Mouse (Mus musculus): Measurements from ENCODE around the gene Rdh1.
A peak's percentile ranks its signal among the peaks of the same experiment; 100 is the strongest.
"Not testable (repeated sequence)": the region's sequence is repeated elsewhere in the genome, so short reads cannot be mapped to it uniquely, and the experiment has no call there.

Gene Rdh1

DNA sequence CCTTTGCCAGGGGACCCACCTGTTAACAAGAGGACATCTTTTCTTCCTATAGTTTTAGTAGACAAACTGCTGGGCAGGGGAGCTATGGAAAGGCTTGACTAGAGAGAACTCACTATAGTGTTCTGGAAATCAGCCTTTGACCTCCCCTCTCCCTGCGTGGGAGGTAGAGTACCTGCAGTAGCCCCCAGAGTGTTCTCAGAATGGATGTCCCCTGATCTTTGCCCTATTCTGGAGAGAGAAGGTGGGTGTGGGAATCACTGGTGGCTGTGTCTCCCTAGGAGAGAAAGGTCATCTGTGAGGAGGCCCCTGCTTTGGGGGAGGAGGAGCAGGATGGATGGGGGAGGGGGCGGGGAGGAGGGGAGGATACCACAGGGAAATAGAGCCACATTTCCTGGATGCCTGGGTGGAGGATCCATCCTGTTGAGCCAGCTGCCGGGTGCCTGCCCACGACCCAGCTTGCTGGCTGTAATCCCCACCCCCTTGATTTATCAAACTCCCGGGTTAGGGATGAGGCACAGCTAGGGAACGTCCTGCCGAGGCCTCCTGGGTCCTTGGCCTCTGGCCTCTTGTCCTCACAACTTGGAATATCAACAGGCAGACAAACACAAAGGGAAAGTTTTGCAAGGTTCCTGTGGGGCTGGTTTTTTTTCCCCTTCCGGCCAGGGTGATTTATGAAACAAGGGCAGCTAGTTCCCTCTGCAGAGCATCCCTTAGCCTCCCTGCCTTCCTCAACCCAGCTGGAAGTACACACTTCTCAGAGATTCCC is 10.5 kb upstream of the Rdh1 start:
- DNase-seq (ENCODE audit: low read depth, low spot score): peak; percentile 22

DNA sequence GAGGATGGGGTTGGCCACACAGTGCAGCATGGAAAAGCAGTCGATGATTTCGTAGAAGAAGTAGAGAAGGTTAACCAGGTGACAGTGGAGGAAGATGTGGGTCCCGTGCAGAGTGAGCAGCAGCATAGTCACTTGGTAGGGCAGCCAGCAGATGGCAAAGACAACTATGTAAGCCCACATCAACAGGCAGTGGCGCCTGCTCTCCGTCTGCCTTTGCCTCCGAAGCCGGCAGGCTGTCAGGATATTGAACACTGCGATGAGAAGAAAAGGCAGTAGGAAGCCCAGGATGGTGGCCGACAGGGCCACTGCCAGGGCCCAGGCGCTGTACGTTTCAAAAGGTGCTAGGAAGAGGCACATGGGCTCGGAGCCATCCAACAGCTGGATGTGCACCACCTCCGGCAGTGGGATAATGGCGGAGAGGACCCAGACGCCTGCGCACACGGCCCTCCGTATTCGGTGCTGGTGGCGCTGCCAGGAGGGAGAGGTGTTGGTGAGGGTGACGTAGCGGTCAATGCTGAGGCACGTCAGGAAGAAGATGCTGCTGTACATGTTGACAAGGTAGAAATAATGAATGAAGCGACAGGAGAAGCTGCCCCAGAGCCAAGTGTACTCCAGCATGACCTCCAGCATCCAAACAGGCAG is 9.3 kb upstream of the Rdh1 start:
- DNase-seq (ENCODE audit: low read depth, low spot score): no peak

DNA sequence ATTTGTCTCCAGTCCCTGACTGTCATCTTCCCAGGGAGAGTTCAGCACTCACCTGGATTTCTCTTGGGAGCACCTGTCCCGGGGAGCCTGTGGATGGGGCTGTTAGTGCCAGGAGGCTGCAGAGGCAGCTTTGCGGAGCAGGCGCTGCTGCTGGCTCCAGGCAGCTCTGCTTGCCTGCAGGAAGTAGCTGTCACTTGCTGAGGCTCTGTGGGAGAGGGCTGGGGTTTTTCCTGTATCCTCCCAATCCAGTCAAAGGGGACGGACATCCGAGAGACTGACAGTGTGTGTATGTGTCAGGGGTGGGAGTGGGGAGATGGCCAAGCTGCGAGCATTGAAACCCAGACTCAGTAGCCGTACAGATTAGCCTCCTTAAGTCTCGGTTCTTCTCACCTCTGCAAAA is 8.0 kb upstream of the Rdh1 start, which contains the start of gene Gpr182:
Gene Gpr182, minus strand, starts transcription at position 185 of the 400 bp plus-strand sequence.
- DNase-seq (ENCODE audit: low read depth, low spot score): no peak

DNA sequence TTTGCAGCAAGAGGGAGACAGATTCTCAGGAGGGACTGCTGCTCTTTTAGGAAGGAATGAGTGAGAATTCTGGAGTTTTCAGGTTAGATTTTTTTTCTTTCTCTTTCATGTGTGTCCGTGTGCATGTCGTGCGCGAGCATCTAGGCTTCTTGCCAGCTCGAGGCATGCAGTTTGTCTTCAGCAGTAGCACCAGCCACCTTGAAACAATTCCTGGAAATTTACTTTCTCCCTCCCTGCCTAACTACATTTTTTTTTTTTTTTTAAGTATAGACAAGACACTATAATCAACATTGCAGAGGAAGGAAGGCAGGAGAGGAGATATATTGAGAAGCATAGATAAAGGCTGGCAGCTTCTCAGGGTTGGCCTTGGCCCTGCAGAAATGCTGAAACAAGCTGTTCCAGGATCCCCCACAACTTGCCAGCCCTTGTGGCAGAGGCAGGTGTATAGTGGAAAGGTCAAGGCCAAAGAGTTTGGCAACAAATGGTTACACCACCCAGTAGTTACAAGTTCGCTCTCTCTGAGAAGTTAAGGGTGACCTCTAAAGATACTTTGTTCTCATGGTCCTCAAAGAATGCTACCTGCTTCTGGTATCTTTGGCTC is 4.9 kb upstream of the Rdh1 start:
- DNase-seq (ENCODE audit: low read depth, low spot score): no peak

DNA sequence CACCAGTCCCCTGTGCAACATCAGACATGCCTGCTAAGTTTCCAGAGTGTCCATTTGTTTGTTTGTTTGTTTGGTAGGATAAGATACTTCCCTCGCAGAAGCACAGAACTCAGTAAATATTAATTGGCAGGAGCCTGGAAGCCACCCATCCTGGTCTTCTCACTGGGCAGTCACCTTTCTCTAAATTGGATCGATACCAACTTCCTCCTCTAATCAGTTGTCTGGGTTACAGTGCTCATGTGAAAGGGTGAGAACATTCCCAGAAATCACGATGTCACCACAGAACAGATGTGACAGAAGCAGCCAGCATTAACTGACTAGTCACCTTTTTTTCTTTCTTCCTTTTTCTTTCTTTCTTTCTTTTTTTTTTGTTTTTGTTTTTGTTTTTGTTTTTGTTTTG is 4.3 kb upstream of the Rdh1 start:
- no peak for DNase-seq (ENCODE audit: low read depth, low spot score)

DNA sequence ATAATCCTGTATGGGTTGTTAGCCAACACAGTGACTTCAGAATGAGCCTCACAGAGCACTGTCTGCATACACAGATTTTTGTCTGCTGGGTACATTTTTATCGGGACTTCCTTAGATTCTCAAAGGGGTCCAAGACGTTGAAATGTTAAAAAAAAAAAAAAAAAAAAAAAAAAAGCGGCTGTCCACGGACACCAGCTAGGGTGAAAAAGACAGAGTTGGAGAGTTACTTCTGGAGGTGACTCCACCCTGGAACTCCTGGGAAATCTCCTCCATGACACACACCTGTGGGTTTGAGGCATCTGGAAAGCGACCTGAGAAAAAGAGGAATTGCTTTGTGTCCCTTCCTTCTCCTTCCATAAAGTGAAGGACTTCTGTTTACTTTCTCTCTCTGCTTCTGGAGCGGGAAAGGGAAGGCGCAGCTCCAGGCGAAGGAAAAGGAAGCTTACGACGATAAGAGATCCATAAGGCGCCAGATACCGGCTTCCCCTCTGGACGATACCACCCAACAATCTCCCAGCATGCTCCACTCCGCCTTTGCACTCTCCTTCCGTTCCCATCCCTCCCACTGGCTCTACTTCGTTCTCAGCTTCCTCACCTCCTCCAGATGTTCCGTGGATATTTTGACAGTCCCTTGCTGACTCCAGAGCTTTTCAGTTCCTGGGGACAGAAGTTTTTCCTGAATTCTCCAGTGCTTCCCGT is 3.6 kb upstream of the Rdh1 start:
- DNase-seq (ENCODE audit: low read depth, low spot score): no peak

DNA sequence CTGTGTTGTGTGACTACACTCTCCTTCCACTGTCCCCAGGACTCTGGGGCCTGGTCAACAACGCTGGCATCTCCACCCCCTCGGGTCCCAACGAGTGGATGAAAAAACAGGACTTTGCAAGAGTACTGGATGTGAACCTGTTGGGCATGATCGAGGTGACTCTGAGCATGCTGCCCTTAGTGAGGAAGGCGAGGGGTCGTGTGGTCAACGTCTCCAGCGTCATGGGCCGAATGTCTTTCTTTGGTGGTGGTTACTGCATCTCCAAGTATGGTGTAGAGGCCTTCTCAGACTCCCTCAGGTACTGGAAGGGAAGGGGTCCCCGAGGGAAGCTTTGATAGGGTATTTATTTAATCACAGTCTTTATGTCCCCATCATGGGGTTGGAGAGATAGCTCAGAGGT is 3.4 kb downstream of the Rdh1 start:
- not testable (repeated sequence) for DNase-seq (ENCODE audit: low read depth, low spot score)

DNA sequence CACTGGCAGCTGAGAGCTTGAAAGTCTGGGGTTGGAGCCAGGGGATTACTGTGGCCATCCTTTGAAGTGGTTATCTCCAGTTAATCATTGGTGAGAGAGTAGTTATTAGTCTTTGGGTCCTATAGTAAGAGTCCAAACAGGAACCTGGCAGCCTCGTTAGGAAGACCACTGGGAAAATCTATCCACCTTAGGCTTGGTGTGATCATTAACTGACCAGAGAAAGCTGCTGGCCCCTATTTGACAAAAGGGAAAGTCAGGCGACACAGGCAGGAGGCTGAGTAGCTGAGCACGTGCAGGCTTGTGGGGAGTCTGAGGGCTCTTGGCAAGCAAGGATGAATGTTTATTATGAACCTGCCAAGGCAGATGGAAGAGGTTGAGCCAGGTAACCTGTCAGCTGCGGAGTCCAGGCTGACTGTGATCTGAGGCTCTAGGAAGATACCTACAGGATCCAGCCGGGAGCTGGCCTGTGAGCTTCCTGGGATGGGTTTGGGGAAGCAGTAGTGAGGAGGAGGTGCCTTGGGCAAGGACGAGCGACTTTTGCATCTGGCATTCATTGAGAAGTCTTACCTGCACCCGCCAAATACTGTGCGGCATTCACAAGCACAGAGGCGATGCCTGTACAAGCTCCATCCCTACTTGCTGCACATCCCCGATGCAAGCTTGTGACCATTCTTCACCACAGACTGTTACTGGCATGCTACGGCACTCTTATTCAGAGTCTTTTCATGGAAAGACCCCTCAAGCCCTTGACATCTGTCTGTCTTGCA is 4.6 kb downstream of the Rdh1 start:
- no peak for DNase-seq (ENCODE audit: low read depth, low spot score)

DNA sequence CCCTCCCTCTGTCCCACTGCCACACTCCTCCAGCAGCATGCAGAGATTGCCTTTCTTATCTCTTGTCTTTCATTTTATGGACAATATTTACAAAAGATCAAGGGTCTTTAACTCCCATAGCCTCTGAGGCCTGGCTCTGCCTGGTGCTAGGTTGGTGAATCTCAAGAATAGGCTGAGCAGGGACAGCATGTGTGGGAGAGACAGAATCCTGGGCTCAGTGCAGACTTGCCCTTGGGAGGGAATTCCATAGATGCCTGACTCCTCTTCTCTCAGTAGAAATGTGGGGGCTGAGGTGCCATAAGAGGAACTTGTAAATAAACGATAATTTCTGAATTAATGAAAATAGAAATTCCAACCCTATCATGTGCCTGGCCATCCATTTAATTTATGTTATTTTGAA is 7.0 kb downstream of the Rdh1 start:
- DNase-seq (ENCODE audit: low read depth, low spot score): no peak

DNA sequence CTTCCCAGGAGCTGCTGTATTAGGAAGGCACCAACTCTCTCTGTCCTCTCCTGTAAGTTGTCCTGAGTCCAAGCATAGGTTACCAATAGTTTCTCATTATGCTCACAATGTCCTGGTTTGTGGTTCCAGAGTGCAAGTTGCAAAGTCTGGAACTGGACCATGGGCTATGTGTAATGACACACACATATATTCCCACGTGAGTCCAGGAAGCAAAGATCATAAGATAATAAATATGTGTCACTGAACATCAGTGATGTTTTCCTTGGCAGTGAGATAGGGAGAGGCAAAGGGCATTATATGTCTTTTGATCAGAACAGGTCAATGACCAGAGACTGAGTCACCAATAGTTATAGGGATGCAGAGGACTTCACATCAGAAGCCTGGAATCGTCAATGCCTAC is 16.5 kb downstream of the Rdh1 start, which contains the start of gene Rdh9:
Gene Rdh9, plus strand, starts transcription at position 376 of the 400 bp plus-strand sequence.
- no peak for DNase-seq (ENCODE audit: low read depth, low spot score)

DNA sequence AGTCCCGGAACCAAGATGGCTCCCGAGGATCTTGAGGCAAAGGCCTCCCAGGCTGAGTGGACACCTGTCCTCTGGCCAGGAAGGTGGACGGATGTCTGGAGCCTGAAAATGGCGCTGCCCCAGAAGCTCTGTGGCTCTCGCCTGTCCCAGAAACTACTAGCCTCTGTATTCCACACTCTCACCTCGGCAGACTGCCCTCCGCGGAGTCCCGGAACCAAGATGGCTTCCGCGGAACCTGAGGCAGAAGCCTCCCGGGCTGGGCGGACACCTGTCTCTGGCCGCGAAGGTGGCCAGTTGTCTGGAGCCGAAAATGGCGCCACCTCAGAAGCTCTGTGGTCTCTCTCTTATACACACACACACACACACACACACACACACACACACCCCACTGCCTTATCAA is 22.8 kb downstream of the Rdh1 start:
- DNase-seq (ENCODE audit: low read depth, low spot score): not testable (repeated sequence)

DNA sequence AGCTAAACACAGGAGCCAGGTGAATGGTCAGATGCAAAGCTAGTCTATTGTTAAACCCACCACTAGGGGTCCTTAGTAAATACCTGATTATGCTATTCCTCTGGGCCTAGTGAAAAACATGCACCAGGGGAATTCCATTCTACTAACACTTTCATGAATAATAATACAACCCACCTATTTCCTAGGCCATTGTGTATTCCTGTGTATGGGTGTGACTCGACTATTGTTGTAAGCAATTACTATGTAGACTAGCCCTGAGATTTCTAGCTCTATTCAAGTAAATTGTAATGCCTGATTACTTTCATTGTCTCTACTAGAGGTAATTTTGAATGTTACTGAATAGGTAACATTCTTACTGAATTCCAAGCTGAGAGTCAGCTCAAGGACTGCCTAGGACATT is 25.9 kb downstream of the Rdh1 start:
- DNase-seq (ENCODE audit: low read depth, low spot score): not testable (repeated sequence)

DNA sequence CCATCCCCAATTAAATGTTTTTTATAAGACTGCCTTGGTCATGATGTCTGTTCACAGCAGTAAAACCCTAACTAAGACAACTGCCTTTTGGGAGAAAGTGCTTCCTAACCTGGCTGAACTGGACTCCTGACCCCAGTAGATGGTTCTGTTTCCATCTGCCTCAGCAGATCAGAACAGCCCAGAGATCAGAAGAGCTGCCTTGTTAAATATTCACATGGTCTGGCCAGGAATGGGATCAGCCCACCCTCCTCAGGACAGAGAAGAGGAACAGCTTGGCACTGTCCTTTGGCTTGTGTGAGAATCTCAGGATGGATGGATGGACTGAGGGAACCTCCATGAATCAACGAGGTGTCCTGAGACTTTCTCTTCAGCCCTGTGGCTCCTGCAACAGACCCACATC is 39.8 kb downstream of the Rdh1 start:
- no peak for DNase-seq (ENCODE audit: low read depth, low spot score)

DNA sequence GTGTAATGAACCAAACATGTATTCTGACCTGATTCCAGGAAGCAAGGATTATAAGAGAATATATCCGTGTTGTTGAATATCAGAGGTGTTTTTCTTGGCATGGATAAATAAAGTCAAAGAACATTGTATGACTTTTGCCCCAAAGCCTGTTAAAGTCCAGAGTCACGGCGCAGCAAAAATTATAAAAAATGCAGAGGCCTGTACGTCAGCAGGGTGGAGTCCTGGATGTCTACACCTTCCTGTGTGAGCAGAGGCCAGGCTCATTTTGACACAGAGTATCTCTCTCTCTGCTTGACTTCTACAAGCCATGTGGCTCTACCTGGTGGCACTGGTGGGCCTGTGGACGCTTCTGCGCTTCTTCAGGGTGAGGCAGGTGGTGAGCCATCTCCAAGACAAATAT is 41.4 kb downstream of the Rdh1 start, which contains the start of gene Rdh16:
Gene Rdh16, plus strand, starts transcription at position 262 of the 400 bp plus-strand sequence.
- no peak for DNase-seq (ENCODE audit: low read depth, low spot score)

DNA sequence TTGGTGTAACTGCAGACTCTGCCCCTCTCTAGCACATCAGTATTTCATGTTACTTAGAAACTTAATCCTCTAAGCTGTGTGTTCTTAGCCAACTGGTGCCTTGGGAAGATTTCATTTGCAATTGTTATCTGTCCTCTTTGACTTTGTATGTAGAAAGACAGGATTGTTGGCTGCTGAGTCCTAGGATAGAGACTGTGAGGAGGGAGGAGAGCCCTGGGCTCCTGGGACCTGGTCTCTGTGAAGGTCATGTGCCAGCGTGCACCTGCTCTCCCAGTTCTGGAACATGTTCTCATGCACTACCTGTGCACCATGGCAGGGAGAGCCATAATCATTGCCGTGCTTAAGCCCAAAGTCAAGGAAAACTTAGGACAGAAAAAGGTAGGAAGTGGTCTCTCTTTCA is 42.1 kb downstream of the Rdh1 start:
- DNase-seq (ENCODE audit: low read depth, low spot score): no peak

DNA sequence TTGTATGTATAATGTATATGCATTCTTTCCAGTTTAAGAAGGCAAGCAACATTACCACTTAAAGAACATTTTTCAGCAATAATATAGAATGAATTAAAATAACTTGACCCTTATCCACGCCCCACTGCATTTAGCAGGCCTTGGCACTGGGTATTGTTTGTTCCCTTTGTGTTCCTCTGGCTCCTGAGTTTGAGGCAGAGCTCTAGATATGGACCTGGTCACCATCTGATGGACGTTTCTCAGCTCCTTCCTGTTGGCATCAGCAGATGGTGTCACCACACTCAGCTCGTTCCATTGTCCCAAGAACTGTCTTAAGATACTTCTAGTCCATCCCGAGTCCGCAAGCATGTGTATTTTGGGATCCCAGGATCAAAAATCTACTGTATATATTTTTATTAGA is 42.7 kb downstream of the Rdh1 start:
- DNase-seq (ENCODE audit: low read depth, low spot score): no peak

DNA sequence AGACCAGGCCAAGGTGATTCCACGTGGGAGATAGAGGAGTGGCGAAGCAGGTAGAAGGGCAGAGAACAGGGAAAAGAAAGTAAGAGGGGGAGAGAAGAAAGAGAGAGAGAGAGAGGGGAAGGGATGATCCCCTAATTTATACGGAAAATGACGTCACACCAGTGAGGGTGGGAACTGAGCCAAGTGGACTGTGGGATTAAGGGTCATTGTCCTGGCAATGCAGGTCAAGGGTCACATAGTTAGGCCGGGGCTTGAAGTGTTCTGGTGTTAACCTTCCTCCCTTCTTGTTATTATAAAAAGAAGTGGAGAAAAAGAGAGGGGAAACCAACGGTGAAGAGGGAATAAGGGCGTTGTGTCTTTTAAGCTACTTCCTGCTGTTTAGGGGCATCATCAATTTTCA is 44.9 kb downstream of the Rdh1 start:
- no peak for DNase-seq (ENCODE audit: low read depth, low spot score)

DNA sequence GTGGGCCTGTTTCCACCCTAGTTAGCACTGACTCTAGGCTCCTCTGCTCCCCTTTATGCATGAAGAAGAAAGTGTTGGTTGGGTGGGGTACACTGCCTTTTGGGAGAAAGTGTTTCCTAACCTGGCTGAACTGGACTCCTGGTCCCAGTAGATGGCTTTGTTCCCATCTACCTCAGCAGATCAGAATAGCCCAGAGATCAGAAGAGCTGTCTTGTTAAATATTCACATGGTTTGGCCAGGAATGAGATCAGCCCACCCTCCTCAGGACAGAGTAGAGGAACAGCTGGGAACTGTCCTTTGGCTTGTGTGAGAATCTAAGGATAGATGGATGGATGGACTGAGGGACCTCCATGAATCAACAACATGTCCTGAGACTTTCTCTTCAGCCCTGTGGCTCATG is 56.4 kb downstream of the Rdh1 start:
- no peak for DNase-seq (ENCODE audit: low read depth, low spot score)

DNA sequence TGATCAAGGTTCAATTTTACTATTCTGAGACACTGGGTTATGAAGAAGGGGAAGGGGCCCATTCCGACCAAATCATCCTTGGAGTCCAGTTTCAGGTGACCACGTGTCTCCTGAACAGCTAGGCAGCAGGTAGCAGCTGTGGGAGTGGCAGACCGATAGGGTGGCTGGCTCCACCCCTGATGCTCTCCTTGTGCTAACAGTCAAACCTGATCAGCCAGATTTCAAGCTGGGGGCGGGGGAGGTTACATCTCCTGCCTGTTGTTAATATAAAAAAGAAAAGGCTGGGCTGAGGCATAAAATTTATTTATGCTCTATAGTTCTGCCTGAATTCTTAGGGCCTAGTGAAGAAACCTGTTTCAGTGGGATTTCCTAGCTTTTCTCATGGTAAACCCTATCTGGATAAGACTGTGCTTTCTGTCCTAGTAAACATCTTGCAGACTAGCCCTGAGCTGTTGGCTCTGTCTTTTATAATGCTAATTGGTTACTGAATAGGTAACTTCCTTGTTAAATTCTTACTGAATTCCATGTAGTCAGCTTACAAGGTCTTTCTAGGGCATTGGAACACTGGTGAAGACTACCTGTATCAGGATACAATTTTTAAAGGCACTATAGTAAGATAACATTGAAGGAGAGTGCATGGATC is 57.9 kb downstream of the Rdh1 start:
- DNase-seq (ENCODE audit: low read depth, low spot score): not testable (repeated sequence)
